Mouse (Mus musculus) splenic B cell, adult 2 months (primary cell): ENCODE results near the gene Gm28048.
A peak's percentile ranks its signal among the peaks of the same experiment; 100 is the strongest.

ENCODE experiments used
- DNase-seq: peaks from one replicate; pipeline ENCODE4 v3.0.0-alpha.2; 2011; ENCODE audit warnings: low read depth, low spot score
- H3K27me3 ChIP-seq: 2 replicates; pipeline ENCODE4 v1.6.1; 2012; ENCODE audit warnings: mild to moderate bottlenecking, low read length, moderate library complexity, mixed read lengths; ENCODE audit not compliant: control insufficient read depth, poor library complexity, insufficient read depth, severe bottlenecking
- H3K36me3 ChIP-seq: 2 replicates; pipeline ENCODE4 v1.6.1; 2012; ENCODE audit warnings: mild to moderate bottlenecking, low read length, moderate library complexity, mixed read lengths; ENCODE audit not compliant: control insufficient read depth, poor library complexity, insufficient read depth, severe bottlenecking

Gene Gm28048

GRCm38 (mm10) chr11:23007166-23007480 is 25.2 kb upstream of the Gm28048 start:
- no peak for DNase-seq

GRCm38 (mm10) chr11:23005276-23005675 is 23.4 kb upstream of the Gm28048 start:
- Histone ChIP-seq H3K27me3 (no peaks in the 10 kb centered on the region), H3K36me3 (peaks cover 15% of the 10 kb centered on the region)
- DNase-seq, result no peak

More at GRCm38 (mm10) chr11:23007166-23007480, 25.2 kb upstream of the Gm28048 start:
- Histone ChIP-seq H3K36me3 (peaks cover 7% of the 10 kb centered on the region), H3K27me3 (no peaks in the 10 kb centered on the region)

GRCm38 (mm10) chr11:22998308-22998707 is 16.4 kb upstream of the Gm28048 start:
- H3K27me3 ChIP-seq, result no peaks in the 10 kb centered on the region
- H3K36me3 ChIP-seq, result peaks cover 20% of the 10 kb centered on the region
- no peak for DNase-seq

GRCm38 (mm10) chr11:22995461-22995860 is 13.6 kb upstream of the Gm28048 start:
- Histone ChIP-seq H3K27me3 (no peaks in the 10 kb centered on the region), H3K36me3 (peaks cover 12% of the 10 kb centered on the region)
- no peak for DNase-seq

- H3K36me3 ChIP-seq, result peaks cover 9% of the 10 kb centered on the region
- H3K27me3 ChIP-seq, result no peaks in the 10 kb centered on the region
- no peak for DNase-seq
Observed at GRCm38 (mm10) chr11:22994271-22994670, 12.4 kb upstream of the Gm28048 start.

GRCm38 (mm10) chr11:22991218-22991835 is 9.4 kb upstream of the Gm28048 start:
- peaks cover 3% of the 10 kb centered on the region for H3K36me3 ChIP-seq
- H3K27me3 ChIP-seq, result no peaks in the 10 kb centered on the region
- DNase-seq, result no peak

- Histone ChIP-seq H3K36me3 (peaks cover 3% of the 10 kb centered on the region), H3K27me3 (no peaks in the 10 kb centered on the region)
- DNase-seq, result peak; percentile 91
Observed at GRCm38 (mm10) chr11:22990393-22991126, 8.7 kb upstream of the Gm28048 start, which contains the start of gene Cct4. Gene Cct4 (plus strand): TSS chr11:22990519.

- H3K27me3 ChIP-seq, result no peaks in the 10 kb centered on the region
- H3K36me3 ChIP-seq, result peaks cover 3% of the 10 kb centered on the region
- no peak for DNase-seq
Observed at GRCm38 (mm10) chr11:22989786-22990185, 7.9 kb upstream of the Gm28048 start.

- H3K27me3 ChIP-seq, result no peaks in the 10 kb centered on the region
- H3K36me3 ChIP-seq, result no peaks in the 10 kb centered on the region
- peak; percentile 83 for DNase-seq
Observed at GRCm38 (mm10) chr11:22987357-22987756, 5.5 kb upstream of the Gm28048 start.

GRCm38 (mm10) chr11:22985510-22985909 is 3.6 kb upstream of the Gm28048 start:
- DNase-seq, result no peak
- Histone ChIP-seq H3K27me3 (no peaks in the 10 kb centered on the region), H3K36me3 (no peaks in the 10 kb centered on the region)

GRCm38 (mm10) chr11:22982846-22983245 is 956 bp upstream of the Gm28048 start:
- Histone ChIP-seq H3K27me3 (no peaks in the 10 kb centered on the region), H3K36me3 (peaks cover 3% of the 10 kb centered on the region; the same call in 1 of the 2 replicates)
- DNase-seq, result no peak

- no peak for DNase-seq
- peaks cover 3% of the 10 kb centered on the region; the same call in 1 of the 2 replicates for H3K36me3 ChIP-seq
Observed at GRCm38 (mm10) chr11:22981543-22981950, 343 bp downstream of the Gm28048 start.

GRCm38 (mm10) chr11:22981041-22981440 is 849 bp downstream of the Gm28048 start:
- H3K36me3 ChIP-seq, result peaks cover 3% of the 10 kb centered on the region; the same call in 1 of the 2 replicates

More at GRCm38 (mm10) chr11:22981543-22981950, 343 bp downstream of the Gm28048 start:
- no peaks in the 10 kb centered on the region for H3K27me3 ChIP-seq

GRCm38 (mm10) chr11:22979221-22979620 is 2.7 kb downstream of the Gm28048 start:
- Histone ChIP-seq H3K36me3 (peaks cover 3% of the 10 kb centered on the region; the same call in 1 of the 2 replicates), H3K27me3 (no peaks in the 10 kb centered on the region)
- no peak for DNase-seq

More at GRCm38 (mm10) chr11:22981041-22981440, 849 bp downstream of the Gm28048 start:
- no peak for DNase-seq
- no peaks in the 10 kb centered on the region for H3K27me3 ChIP-seq

- Histone ChIP-seq H3K27me3 (no peaks in the 10 kb centered on the region), H3K36me3 (peaks cover 3% of the 10 kb centered on the region; the same call in 1 of the 2 replicates)
- no peak for DNase-seq
Observed at GRCm38 (mm10) chr11:22978711-22979110, 3.2 kb downstream of the Gm28048 start.
